Mouse (Mus musculus) brain, adult 2 months (tissue): ENCODE data around the gene Kptn.

Experiments
- DNase-seq: peaks from one replicate; pipeline ENCODE4 v3.0.0; 2011; ENCODE audit warnings: low read depth, low spot score

The Kptn gene

DNA sequence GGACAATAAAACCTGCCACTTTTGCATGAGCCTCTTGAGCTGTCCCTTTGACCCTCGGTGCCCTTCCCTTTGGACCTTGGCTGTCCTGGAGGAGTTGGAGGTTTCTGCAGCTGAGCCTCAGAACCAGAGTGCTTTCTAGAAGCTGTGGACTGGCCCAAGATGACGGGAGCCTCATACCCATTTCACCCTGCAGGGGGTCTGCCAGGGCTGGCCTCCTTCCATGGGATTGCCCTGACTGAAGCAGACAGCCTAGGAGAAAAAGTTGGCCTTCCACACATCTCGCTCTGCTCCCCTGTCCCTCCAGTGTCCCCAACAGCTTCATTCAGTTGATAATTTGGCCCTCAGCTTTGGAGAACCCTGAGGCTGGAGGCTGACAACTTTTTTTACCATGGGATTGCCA is 2.6 kb upstream of the Kptn start:
- DNase-seq = no peak

DNA sequence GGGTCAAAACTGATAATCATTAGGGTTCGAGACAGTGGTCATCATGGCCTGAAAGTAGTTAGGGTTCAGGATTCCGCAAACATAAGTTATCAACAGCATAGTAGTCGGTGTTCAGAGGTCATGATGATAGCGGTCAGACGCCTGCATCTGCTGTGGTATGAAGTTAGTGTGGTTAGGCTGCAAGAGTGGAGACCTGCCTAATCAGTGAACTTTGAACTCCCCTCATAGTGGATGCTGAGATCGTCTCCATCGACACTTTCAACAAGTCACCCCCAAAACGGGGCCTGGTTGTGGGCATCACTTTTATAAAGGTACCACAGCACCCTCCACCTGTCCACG is 536 bp downstream of the Kptn start:
- DNase-seq = no peak

DNA sequence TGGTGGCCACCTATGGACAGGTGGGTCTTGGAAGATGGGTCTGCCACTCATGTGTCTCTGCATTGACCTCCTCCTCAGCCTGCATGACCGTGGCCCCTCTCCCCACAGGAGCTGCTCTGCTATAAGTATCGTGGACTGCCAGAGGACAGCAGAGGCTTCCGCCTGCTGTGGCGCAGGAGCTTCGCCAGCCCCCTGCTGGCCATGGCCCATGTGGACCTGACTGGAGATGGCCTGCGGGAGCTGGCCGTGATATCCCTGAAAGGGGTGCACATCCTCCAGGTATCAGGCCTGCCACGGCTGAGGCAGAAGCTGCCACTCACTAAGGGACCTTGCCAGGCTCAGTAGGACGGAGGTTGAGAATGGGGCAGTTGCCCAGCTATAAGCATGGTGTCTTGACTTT is 6.1 kb downstream of the Kptn start:
- DNase-seq = no peak

DNA sequence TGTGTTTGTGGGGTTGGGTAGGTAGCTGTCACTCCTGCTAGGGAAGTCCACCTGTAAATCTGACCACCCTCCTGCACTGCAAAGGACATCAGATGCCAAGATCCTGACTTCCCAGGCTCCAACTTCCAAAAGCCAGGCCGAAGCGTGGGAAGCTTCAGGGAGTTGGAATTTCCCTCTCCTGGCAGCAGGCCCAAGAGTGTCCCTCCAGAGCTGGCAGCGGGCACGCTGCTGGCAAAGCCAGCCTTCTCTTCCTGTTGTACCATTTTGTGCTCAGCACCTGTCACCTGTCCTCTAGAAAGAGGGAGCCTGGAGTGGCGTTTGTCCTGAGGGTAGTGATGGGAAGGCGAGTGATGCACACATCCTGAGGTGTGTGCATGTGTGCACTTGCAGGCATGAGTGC is 8.6 kb downstream of the Kptn start:
- DNase-seq = peak; percentile 96

DNA sequence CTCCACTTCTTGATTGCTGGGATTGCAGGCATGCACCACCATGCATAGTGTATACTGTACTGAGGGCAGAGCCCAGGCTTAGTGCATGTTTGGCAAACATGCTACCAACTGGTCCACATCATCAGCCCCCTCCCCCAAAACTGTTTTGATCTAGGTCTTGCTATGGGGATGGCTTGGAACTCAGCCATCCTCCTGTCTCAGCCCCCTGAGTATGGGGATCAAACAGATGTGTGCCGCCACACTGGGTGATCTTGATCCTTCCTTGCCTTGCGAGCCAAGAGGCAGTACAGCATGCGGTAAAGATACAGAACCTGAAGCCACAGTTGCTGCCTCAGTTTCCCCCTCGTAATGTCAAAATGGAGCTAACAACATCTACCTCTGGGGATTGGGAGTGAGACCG is 9.2 kb downstream of the Kptn start:
- no peak for DNase-seq

DNA sequence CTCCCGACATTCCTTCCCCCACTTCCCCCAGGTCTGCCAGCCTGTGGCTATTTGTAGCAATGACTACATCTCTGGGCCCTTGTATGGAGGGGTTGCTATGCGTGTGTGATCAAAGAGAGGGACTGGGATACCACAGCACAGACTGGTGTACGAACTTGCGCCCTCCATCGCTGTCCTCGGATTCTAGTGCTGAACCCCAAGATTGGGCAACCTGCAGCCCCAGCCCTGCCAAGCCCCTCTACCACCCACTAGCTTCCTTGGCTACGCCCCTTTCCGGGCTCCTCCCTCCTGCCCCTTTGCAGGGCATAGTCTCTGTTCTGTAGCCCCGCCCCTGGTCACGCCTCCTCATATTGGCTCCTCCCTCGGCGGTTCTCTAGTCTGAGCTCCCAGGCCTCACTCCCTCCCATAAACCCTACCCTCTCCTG is 9.7 kb downstream of the Kptn start, which contains the start of gene Slc8a2:
Gene Slc8a2, plus strand, starts transcription at position 406 of the 425 bp plus-strand sequence.
- peak; percentile 97 for DNase-seq

DNA sequence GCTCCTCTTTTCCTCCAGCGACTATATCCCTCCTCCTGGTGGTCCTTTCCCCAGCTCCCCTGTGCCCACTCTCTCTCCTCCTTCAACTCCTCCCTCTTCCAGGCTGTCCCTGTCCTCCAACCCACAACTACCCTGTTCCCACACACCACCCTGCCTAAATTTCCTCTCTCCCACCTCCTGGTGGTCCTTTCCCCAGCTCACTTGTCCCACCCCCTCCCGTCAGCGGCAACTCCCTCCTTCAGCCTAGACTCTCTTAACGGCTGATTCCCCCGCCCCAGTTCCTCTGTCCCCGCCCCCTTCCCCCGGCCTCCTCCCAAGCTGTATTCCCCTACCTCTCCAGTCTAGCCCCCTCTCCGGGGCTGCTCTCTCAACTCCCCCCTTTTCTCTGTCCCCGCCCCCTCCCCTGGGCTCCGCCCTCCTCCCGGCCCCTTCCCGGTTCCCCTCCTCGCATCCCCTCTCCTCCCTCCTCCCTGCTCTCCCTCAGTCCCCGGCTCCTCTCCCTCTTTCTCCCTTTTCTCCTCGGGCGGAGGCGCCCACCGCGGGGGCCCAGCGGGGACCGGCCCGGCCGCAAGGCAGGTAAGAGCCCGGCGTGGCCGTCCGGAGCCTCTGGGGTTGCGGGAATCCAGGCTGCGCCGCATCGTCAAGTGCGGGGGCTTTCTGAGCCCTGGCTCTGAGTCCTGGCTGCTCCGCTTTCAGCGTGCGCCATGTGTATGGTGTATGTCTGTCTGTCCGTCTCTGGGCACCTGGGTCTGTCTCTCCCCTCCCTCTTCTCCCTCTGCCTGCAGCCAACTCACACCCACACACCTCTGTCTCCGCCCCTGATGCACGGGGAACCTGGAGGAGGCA is 10.4 kb downstream of the Kptn start:
- DNase-seq = peak; percentile 91

DNA sequence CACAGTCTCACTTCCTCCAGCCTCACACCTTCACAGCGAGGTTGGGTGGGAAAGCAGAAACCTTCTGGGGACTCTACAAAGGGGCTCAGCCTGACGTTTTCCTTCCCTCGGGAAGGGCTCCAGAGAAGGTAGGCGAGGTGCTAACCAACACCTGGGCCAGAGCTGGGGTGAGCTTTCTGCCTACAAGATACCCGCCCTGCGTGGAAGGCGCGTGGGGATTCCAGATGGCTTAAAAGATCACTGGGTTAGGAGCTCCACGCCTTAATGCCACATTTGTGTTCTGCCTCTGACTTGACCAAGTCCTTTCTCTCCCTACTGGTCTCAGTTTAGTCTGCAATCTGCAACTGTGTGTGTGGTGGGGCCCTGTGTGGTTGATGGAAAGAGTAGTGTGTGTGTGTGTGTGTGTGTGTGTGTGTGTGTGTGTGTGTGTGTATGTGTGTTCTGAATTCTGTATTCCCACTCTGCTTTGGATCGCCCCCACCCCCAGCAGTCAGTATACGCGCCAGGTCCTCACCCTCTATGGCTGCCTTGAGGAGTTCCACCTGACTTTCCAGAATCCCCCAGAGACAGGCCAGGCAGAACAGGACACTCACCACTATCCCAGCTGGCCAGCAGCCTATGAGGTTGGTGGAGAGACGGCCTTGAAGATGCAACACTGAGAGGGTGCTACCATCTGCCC is 11.4 kb downstream of the Kptn start:
- DNase-seq = peak; percentile 78

DNA sequence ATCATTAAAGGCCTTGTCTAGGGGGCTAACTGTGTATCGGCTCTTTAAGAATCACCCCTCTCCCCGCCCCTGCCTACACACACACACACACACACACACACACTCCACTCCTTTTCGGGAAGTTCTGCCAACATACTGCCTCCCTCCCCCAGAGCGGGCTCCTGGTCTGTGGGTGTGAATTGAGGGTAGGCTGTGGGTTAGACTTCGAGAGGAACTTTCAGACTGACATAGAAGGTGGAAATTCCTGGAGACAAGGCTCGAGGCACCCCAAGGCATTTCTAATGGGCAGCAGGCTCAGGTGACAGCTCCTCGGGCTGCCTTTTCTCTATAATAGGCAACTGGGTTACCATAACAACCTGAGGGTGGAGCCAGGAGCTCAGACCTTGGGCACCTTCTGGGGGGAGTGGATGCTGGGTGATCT is 12.5 kb downstream of the Kptn start:
- DNase-seq = peak; percentile 82

DNA sequence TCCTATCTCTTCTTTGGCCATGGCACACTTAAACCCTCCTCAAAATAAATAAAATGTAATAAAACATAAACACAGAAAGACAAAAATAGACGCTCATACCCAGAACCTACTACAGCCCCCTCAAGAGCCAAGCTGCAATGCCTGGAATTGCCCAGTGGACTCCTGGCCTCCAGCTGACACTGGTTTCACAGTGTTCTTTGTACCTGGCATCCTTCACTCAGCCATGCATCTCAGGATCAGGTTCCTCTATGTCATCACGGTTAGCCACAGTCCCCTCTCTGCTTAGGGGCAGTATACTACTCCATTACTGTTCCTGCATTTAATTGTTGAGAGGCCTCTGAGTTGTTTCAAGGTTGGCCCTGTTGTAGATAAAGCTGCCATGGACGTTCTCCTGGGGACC is 13.2 kb downstream of the Kptn start:
- DNase-seq = no peak

DNA sequence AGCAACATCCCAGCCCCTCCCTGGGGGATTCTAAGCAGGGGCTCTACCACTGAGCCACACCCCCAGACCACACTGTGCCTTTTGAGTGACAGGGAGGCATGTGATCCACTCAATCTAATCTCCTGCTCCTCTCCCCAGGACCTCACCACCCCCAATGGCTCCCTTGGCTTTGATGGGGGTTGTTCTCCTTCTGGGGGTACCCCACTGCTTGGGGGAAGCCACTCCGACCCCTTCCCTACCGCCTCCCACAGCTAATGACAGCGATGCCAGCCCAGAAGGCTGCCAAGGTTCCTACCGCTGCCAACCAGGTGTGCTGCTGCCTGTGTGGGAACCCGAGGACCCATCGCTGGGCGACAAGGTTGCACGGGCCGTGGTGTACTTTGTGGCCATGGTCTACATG is 14.0 kb downstream of the Kptn start:
- DNase-seq = no peak

DNA sequence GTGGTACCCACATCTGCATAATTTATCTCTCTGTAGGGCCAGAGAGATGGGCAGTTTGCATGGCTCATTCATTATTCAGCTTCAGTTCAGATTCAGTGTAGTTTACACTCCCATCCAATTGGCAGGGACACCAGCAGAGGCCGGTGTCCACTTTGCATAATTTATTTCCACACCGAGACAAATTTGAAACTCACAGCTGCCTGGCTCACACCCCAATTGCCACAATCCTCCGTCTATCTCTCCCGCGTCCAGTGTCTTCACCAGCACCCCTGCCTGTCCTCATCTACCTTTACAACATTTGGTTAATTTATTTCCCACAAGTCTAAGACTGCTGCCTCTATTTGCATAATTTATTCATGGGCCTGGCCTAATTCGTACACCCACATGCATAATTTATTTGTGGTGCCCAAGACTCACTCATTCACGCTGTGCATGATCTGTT is 15.3 kb downstream of the Kptn start:
- peak; percentile 53 for DNase-seq

DNA sequence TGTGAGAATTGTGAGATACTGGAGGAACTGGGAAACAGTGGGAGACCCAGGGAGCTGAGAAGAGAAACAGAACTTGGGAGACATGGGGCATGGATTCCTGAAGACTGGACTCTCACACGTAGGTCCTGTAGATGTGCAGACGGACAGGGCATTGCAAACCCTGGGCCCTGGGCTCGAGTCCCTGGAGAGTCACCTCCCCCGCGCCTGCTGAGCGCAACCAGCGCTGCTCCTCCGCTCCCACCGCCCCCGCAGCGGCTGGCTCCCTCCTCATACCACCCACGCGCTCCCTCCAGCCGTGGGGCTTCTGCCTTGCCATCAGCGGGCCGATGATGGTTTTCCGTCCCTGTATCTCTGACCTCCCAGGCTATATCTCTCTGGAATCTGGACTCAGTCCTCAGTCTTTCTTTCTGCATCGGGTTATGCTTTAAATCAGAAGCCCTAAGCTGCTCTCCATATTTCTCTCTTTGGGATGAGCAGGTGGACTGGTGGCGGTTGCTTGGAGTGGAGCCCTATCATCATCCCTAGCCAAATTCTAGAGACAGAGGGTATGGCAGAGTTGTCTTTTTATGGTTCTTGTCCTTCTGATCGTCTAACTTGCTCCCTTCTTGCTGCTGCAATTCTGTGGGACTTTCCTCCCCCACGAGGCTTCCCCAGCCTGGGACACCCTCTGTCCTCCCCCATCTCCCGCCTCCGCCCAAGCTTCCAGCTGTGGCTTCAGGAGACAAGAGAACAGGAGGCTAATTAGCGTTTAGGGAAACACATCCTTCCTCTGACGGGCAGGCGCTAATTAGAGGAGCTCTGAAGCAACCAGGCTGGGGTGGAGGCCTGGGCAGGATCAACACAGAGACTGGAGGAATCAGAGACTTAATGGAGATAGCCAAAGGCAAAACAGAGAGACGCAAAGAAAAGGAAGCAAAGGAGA is 27.1 kb downstream of the Kptn start:
- DNase-seq = peak; percentile 88

DNA sequence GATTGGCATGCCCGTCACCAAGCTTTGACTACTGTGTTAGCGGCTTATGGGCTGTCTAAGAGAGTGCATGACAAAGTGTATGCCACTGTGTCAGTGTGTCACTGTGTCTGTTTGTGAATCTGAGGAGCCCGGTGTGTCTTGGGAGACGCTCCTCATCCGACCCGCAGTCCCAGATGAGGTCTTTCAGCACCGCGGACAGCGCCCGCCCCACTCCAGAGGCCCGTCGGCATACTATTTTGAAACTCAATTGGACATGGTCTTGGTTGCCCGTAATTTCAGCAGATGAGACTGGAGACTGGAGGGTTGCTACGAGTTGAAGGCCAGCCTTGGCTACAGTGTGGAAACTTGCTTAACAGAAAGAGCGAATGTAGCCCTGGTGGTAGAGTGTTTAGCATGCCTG is 27.9 kb downstream of the Kptn start:
- DNase-seq = no peak

DNA sequence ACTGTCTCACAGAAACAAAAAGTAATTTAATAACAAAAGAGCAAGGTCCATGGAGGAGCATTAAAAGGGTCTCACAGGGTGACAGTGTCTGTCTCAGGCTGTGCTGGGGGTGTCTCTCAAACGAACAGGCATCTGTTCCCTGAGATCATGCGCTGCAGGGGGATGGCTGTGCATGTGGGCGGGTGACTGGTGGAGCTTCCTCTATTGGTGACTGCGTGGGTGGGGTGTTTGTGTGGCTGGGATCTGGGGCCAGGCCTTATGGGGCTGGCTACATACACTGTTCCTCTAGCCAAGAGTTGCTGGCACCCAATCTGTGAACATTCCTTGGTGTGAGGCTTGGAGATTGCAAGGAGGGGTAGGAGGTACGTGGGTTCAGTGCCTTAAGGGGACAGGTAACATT is 29.5 kb downstream of the Kptn start:
- peak; percentile 99 for DNase-seq

DNA sequence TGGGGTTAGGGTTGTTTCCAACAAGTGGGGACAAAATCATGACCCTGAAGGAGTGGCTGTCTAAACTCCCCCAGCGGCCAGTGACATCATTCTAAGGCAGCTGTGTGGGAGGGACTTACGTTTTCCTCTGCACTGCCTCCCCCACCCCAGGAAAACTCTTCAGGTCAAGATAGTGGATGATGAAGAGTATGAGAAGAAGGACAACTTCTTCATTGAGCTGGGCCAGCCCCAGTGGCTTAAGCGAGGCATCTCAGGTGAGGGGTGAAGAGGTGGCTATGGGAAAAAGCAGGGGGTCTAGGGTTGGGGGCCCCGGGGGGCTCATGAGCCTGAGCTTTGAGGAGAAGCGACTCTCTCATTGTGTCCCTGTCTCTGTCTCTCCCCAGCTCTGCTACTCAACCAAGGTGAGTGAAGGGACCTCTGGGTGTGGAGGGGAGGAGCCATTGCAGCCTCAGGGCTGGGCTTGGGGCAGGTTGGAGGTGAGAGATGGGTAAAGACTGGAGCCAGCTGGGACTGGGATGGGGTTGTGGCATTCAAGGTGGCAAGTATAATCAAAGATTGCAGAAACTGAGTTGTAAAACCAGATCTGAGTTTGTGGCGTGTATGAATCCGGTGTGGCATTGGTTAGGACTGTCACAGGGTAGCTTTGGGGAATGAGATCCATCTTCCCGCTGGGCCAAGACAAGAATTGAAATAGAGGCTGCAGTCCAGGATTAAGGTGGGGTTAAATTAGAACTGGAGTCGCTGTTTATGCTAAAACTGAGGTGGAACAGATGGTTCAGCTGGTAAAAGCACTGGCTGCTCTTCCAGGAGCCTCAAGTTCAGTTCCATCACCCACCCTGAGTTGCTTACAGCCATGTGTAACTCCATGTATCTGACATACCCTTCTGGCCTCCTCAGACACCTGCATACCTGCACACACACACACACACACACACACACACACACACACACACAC is 30.8 kb downstream of the Kptn start:
- peak; percentile 69 for DNase-seq

DNA sequence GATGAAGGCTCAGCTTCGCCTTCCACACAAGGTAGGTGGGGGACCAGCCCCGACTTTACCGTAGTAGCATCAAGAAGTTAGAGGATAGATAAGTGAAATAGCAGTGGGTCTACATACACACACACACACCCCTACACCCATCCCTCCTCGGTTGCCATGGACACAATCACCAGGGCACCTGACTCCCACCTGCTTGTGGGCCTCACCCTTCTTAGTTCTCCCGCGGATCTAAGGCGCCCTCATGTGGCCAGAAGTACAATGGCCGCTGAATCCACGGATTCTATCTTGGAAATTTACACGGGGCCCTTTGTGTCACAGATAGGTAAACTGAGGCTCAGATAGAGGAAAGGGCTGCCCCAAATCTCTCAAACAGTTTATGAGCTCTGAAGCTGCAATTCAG is 33.8 kb downstream of the Kptn start:
- peak; percentile 92 for DNase-seq

DNA sequence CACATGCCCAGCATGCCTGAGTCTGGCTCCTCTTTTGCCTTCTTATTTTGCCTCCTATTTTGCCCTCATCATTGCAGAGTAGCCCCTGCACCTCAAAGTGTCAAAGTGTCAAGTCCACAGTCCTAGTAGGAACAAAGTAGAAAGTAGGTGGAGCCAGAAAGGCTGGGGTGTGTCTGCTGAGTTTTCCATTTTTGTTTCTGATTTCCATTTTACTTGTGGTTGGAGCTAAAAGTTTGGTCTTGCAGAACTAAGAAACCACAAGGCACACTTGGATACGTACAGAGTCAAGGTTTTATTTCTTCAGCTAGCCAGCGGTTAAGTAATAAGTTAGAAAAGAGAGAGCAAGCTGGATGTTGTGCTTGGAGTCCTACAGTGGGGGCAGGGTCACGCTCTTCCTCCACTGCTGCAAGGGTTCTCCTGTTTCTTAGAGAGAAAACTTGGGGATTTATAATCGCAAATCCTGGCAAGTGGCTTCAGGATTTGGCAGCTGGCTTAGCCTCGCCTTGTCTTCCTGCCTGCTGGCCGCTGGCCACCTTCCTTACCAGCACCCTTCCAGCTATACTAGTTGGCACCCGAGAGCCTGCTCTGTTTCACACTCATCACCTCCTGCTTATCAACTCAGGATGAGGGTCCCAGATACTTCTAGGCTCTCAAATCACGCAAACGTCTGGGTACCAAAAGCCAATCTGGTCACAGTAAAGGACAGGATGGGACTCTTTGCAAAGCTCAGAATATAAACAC is 35.6 kb downstream of the Kptn start:
- peak; percentile 80 for DNase-seq

DNA sequence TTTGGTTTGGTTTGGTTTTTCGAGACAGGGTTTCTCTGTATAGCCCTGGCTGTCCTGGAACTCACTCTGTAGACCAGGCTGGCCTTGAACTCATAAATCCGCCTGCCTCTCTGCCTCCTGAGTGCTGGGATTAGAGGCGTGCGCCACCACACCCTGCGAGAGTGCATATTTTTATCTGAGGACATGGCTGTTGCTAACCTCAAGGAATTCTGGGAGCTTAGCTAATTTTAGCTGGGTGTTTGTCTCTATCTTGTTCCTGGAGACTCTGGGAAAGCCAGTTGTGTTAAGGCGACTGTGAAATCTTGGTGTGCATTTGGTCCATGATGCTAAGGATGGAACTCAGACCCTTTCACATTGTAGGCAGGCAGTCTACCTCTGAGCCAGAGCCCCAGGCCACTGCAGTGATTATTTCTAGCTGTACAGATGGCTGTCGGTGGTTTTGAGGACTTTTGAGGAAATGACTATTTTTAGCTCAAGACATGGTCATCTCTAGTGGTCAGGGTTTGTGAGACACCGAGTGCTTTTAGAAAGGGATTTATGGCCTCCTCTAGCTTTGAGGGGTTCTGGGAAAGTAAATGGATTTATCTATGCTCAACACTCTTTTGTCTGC is 36.5 kb downstream of the Kptn start:
- peak; percentile 85 for DNase-seq

DNA sequence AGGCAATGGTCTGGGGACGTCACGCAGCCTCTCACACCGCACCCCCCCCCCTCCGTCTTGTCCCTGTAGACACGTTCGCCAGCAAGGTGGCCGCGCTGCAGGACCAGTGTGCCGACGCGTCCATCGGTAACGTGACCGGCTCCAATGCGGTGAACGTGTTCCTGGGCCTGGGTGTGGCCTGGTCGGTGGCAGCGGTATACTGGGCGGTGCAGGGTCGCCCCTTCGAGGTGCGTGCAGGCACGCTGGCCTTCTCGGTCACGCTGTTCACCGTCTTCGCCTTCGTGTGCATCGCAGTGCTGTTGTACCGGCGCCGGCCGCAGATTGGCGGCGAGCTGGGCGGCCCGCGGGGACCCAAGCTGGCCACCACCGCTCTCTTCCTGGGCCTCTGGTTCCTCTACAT is 39.0 kb downstream of the Kptn start:
- no peak for DNase-seq
